Mouse (Mus musculus): ENCODE measurements at regions not wholly inside any gene's neighbourhood (a gene's known extent, or its start where the extent isn't known, plus 50 kb on each side); places are given as distances from the start of the nearest gene placed in this dataset.
A peak's percentile ranks its signal among the peaks of the same experiment; 100 is the strongest.
"Not testable (repeated sequence)": the region's sequence is repeated elsewhere in the genome, so short reads cannot be mapped to it uniquely, and the experiment has no call there.

DNA sequence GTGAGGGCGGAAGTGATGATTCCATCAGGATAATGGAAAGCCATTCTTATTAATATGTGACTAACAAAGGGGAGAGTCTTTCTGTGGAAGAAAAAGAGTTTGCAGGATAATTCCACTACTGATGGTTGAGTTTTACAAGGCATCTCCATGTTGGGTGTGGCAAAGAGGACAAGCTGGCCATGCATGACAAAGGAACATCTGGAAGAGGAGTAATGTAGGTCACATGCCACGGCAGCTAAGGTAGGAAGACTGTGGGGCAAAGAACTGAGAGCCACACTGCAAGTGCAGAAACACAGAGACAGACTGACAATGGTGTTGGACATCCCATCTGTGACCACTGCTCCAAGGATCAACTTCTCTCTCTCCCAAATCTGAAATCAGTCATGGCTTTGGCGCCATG, 196.4 kb upstream of the Gdi2 start:
- DNase-seq (ENCODE audit: extremely low spot score in 1 of 2, low spot score in 1 of 2), result no peak

DNA sequence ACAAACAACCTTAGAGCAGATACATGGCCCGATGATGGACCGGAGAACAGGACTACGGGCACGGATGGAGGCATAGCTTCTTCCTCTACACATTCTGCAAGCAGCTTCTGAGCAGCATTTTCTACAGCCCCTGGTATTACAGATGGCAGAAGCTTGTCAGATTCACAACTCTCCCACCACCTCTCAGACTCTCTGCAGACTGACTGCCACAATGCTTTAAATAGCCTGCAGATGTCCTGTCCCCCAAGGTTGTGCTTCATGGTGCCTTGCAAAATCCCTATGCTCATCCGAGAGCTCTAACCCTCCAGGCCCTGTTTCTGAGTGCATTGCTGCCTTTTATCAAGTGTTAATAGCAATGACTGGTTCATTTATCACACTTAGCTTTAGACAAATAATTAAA, 194.3 kb upstream of the Gdi2 start:
- DNase-seq (ENCODE audit: extremely low spot score in 1 of 2, low spot score in 1 of 2), result peak; percentile 25 to 48

DNA sequence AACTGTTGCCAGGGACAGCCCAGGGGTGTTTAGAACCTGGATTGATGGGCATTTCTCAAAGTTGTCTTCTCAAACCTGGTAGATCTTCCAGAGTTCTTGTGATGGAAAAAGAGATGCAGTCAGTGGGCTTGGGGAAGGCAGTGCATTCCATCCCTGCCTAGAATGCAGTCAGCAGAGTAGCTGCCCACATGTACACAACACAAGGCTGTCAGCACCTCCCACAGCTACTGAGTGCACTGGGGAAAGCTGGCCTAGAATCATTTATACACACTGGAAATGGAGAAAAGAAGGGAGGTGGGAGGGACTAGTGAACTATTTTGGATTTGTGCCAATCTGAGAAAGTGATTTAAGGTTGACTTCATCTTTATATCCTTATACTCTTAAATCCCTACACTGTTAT, 183.0 kb upstream of the Gdi2 start:
- DNase-seq (ENCODE audit: extremely low spot score in 1 of 2, low spot score in 1 of 2), result peak; percentile 24 to 40

DNA sequence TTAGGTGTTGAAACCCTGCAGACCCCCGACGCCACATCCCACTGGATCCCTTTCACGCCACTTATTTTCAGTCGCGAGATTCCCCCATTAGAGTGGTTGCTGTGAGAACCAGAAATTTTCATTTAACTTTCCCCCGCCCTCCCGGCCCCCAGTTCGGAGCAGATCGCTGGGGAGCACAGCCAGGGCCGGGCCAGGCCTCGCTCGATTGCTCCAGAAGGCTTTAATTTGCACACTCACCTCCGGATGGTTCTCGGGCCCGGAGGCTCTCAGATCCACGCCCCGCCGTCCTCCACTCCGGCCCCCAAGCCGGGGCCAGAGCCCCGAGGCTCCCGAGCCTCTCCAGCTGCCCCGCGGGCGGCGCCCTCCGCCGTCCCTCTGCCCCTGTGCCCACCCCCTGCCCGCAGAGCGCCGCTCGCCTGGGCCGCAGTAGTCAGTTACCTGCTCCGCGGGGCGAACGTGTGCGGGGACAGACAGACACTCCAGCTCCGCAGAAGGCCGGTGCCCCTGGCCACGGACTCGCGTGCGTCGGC, 179.7 kb upstream of the Gdi2 start:
- DNase-seq (ENCODE audit: extremely low spot score in 1 of 2, low spot score in 1 of 2), result no peak

DNA sequence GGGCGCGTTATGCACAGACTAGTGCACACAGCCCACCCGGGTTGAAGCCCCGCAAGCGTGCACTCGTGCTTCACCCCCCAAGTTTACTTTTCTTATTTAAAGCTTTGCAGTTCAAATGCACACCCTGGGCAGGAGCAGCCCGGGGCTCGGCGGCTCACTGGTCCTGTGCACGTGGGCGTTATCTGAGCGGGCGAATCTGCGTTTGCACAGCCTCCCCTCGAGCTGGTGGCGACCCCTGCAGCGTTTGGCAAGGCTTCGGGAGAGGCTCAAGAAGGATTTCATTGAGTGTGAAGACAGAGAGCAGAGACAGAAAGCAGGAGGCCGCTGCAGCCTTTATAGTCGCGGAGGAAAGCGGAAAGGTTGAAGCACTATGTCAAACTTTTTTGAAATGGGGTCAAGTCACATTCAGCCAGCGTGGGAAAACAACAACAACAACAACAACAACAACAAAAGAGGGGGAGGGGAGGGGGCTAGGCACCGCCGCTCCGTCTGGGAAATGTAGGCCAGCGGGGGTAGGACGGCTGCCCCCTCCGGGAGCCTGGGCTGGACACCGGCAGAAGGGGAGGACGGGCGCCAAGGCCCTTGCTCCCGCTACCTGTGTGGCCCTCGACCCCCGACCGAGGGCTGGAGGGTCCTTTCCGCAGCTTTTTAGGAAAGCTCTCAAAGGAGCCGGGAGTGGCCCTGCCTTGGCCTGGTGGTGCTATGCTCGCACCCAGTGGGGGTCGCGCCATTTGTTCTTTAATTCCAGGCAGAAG, 178.7 kb upstream of the Gdi2 start:
- DNase-seq (ENCODE audit: extremely low spot score in 1 of 2, low spot score in 1 of 2), result no peak

DNA sequence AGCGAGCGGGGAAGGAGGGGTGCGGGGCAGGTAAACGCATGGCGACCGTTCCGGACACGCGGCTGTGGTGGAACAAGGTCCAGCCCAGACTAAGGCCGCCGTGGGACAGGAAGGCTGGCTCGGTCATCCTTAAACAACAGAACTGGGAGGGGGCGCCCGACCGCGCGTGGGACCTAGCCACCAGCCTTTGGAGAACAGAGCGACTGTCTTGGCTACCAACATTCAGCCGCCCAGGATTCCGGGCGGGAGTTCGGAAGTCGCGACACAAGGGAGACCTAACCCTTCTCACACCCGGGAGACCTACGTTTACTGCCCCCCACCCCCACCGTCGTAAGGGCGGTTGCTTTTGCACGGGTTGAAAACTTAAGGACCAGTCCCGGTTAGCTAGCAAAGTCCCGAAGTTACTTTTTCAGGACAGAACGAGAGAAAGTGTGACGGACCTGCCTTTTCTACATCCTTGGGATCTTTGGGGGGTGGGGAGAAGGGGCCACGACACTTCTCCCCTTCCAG, 178.1 kb upstream of the Gdi2 start:
- not testable (repeated sequence) for DNase-seq (ENCODE audit: extremely low spot score in 1 of 2, low spot score in 1 of 2)

DNA sequence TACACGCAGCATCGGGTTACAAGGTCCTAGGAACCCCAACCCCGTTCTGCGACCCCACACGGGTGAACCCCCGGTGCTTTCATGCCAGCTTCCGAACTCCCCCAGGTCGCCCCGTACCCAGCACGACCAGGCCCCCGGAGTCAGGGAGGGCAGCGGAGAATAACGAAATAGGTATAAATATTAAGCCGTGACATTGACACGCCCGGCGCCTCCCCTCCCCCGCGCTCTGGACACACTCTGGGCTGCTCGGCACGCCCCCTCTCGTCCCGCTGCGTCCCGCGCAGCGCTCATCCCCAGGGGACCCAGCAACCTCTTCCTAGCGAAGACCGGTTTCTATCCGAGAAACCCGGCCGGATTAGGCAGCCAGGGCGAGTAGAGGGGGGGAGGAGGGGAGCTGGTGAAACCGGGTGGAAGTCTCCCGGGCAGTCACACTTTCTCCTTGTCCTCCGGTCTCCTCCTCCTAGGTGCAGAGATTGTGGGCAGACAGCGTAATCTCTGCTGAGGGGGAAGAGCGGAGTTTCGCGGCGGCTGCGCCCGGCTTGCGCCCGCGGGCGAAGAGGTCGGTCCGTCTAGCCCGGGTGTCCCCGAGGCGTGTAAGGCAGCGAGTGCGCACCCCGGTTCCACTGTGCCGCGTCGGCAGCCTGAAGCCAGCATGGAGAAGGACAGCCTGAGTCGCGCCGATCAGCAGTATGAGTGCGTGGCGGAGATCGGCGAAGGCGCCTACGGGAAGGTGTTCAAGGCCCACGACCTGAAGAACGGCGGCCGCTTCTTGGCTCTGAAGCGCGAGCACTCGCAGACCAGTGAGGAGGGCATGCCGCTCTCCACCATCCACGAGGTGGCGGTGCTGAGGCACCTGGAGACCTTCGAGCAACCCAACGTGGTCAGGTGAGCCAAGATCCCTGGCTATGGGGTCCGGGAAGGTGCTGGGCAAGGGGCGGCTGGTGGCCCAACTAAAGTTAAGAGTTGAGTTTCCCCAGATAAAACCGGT, 177.1 kb upstream of the Gdi2 start:
- DNase-seq (ENCODE audit: extremely low spot score in 1 of 2, low spot score in 1 of 2), result peak in 1 of 2 experiments; percentile 23

DNA sequence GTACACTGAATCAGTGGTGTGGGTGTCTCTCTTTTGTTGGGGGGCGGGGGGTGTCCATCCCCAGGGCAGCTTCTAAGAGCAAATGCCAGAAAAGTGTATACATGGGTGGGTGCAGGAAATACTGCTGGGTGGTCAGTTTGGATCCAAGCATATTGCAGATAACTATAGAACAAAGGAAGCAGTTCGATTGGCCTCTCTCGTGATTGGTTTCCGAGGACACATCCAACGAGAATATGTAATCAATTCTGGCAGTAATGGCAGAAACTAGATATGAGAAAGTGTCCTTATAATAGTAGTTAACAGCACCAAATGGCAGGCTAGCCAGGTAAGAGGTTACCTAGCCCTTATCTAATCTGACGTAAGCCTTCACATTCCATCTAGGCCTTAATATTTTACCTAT, 165.2 kb upstream of the Gdi2 start:
- no peak for DNase-seq (ENCODE audit: extremely low spot score in 1 of 2, low spot score in 1 of 2)

DNA sequence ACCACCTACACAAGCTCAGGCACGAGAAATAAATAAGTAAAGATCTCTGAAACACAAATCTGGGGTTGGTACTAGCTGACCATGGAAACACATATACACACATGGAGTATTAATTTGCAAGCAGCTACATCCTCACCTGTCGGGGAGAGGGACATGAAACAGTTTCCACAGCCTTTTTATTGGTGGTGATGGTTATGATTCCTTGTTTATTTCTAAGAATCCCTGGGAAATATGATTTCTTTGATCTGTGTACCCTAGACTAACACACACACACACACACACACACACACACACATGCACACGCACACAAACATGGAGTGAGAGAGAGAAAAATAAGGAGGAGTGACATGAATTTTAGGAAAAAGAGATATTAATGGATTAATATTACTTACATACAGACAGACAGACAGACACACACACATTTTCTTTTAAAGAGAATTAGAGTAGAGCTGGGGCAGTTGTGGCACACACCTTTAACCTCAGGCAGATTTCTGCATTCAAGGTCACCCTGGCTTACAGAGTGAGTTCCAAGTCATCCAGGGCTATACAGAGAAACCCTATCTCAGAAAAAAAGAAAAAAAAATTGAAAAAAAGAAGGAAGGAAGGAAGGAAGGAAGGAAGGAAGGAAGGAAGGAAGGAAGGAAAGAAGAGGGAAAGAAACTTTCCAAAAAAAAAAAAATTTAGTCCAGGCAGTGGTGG, 164.2 kb upstream of the Gdi2 start:
- not testable (repeated sequence) for DNase-seq (ENCODE audit: extremely low spot score in 1 of 2, low spot score in 1 of 2)

DNA sequence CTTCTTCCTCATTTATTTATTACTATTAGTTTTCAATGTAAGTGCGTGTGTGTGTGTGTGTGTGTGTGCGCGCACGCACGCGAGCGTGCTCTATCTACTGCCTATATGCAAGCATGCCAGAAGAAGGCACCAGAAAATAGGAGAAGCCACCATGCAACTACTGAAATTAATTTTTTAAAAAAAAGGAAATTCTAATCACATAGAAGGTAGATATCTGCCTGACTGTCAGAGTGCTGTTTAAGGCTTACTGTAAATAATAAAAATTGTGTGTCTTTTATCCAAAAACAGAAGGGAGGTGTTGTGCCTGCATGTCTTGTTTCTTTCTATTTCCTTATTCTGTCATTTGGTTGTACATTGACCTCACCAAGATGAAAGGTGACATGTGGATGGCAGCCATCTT, 163.1 kb upstream of the Gdi2 start:
- no peak for DNase-seq (ENCODE audit: extremely low spot score in 1 of 2, low spot score in 1 of 2)

DNA sequence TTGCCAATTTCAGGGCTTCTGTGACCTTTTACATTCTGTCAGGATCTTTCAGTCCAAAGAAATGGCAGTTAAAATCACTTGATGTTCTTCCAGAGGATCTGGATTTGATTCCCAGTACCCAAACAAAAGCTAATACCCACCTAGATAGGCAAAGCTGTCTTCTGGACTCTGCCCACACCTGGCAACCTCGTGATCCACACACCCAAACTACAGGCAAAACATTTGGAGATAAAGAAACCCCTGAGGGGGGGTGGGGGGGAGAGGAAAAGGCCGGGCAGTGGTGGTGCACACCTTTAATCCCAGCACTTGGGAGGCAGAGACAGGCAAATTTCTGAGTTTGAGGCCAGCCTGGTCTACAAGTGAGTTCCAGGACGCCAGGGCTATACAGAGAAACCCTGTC, 160.1 kb upstream of the Gdi2 start:
- not testable (repeated sequence) for DNase-seq (ENCODE audit: extremely low spot score in 1 of 2, low spot score in 1 of 2)

DNA sequence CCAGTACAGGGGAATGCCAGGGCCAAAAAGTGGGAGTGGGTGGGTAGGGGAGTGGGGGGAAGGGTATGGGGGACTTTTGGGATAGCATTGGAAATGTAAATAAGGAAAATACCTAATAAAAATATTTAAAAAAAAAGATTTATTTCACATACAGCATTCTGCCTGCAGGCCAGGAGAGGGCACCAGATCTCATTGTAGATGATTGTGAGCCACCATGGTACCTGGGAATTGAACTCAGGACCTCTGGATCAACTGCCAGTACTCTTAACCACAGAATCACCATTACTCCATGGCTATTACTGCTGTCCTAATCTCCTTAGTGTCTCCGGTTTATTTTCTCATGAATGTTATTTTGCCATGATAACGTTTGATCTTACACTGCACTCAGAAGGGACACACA, 132.1 kb upstream of the Gdi2 start:
- DNase-seq (ENCODE audit: extremely low spot score in 1 of 2, low spot score in 1 of 2), result not testable (repeated sequence)

DNA sequence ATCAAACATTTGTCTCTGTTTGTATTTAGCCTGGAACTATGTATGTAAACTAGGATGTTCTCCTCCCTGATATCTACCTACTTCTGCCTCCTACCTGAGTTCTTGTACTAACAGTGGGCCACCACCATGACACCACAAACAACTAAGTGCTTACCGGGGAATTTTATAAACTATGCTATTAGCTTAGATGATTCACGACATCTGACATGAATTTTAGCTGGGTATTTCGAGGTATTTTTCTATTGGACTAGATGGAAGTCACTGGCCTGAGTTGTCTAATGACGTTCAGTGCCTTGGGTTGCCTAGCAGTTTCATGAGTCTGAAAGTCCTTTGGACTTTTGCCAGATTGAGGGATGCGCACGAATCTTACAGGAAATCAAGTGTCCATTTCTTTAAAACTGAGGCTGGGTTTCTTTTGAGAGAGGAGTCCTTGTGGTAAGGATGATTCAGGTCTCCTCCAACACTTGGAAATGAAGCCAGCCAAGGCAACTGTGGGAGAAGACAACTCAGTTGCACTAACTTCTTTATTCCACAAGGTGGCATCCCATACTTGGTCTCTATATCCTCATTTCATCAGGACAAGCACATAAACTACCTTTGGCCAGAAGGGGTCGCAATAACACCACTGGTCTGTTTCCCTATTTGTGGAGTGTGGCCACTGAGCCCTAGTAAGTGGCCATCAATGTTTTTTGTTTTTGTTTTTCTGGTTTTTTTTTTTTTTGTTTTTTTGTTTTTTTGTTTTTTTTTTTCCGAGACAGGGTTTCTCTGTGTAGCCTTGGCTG, 131.4 kb upstream of the Gdi2 start:
- DNase-seq (ENCODE audit: extremely low spot score in 1 of 2, low spot score in 1 of 2), result peak; percentile 69 to 92

DNA sequence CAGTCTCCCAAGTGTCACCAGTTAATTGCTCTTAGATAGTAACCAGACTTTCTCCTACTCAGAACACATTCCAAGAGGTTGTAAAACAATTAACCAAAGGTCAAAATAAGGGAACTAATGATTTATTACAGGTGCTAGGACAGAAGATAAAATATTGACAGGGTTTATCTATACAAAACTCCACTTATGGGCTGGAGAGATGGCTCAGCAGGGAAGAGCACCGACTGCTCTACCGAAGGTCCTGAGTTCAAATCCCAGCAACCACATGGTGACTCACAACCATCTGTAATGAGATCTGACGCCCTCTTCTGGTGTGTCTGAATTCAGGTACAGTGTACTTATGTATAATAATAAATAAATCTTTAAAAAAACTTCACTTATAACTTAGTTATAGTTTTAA, 127.6 kb upstream of the Gdi2 start:
- DNase-seq (ENCODE audit: extremely low spot score in 1 of 2, low spot score in 1 of 2), result not testable (repeated sequence)

DNA sequence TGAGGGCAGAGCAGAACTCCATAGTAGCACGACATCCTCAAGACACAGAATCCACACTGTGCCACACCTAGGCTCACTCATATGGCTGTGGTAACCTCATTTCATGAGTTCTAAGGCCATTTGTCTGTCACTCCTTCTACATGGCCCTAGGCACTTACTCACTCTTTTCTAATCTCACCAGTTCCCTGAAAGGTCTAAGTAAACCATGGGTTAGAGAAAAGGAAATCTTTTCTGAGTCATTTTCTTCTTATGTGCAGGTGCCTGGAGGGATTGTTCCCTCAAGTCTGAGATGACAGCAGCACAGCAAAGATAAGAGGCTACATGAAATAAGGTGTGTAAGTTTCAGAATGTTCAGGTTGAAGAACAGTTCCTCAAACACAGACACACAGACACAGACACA, 120.8 kb upstream of the Gdi2 start:
- DNase-seq (ENCODE audit: extremely low spot score in 1 of 2, low spot score in 1 of 2), result no peak

DNA sequence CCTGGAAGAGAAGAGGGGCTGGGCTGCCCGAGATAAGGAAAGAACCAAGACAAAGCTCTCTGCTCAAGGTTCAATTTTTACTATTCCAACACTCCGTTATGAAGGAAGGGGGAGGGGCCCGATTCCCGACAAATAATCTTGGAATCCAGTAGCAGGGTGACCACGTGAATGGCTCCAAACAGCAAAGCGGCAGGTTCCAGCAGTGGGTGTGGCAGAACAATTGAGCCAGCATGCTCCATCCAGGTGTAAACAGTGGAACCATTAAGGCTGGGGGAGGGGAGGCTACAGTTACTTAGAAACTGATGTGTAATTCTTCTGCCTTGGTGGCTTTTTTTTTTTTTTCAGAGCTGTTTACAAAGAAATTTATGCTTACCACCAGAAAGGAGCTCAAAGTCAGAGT, 82.5 kb upstream of the Gdi2 start:
- DNase-seq (ENCODE audit: extremely low spot score in 1 of 2, low spot score in 1 of 2), result not testable (repeated sequence)

DNA sequence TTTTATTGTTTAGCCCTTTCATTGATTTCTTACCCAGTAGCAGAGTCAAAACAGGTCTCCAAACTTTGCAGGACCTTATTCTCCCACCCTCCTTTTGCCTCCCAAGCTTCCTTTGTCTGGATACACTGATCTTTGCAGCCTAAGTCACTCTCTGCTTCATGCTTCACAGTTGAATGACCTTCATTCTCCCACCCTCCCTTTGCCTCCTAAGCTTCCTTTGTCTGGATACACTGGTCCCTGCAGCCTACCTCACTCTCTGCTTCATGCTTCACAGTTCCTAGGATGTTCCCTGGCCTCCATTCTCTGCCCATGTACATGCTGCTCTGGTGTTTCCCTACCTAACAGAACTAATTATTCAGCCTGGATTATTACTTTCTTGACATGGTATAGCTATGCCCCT, 61.0 kb upstream of the Gdi2 start:
- DNase-seq (ENCODE audit: extremely low spot score in 1 of 2, low spot score in 1 of 2), result no peak

DNA sequence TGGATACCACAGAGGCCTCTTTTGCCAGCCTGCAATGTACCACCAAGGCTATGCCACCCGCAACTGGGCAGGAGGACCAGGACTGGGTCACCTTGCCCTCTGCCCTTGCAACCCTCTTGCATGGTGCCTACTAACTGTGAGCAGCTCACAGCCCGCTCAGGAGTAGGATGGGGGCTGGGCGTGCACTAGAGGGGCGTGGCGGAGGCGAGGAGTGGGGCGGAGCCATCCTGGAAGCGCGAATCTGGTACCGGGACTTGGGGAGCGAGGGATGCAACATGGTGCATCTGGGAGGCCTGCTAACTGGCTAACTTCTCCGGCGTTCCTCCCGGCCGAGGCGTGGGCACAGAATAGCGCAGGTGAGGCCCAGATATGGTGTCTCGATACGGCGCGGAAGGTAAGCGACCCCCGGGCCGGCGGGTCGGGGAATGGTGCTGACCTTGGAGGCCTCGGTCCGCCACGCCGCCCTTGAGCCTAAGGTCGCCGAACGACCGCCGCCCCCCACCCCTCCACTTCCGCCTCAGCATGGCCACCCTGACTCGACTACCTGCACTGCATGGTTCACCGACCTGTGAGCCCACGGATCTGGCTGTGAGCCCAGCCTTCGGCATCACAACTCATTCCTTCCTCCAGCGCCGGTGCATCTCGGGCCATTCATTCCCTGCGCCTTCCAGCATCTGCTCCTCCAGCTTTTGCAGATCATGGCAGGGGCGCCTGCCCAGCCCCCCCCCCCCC, 59.7 kb upstream of the Gdi2 start:
- peak; percentile 13 to 69 for DNase-seq (ENCODE audit: extremely low spot score in 1 of 2, low spot score in 1 of 2)

Data from frontal cortex, adult 2 months (tissue).